Mouse (Mus musculus) liver, postnatal 0 days (tissue): ENCODE measurements around the gene Utp3. TPM values are rescaled to one million over a fixed set of nuclear protein-coding genes. Genes with fewer than 3 reads are reported as not detected.
A peak's percentile ranks its signal among the peaks of the same experiment; 100 is the strongest.

Source experiments
- ATAC-seq: fragments of 200-750 bp; cut with Nextera tagmentation; 2 replicates; pipeline ENCODE4 v1.8.0; 2017; ENCODE audit warnings: mild to moderate bottlenecking, moderate library complexity
- DNase-seq: peaks from one replicate; pipeline ENCODE4 v3.0.0-alpha.2; 2016
- H3K27ac ChIP-seq: fragments of 300-500 bp; sonication (generic); 2 replicates; pipeline ENCODE4 v1.5.1; 2014; ENCODE audit warnings: antibody characterized with exemption, moderate library complexity, mild to moderate bottlenecking, low read depth
- H3K27me3 ChIP-seq: fragments of 300-500 bp; sonication (generic); 2 replicates; pipeline ENCODE4 v1.6.1; 2014; ENCODE audit warnings: low read length, control low read depth, mixed read lengths; ENCODE audit not compliant: insufficient read depth
- H3K36me3 ChIP-seq: fragments of 300-500 bp; sonication (generic); replicated peaks from 2 replicates; pipeline ENCODE4 v1.6.1; 2014; ENCODE audit warnings: mild to moderate bottlenecking, control low read depth, low read length, moderate library complexity, mixed read lengths; ENCODE audit not compliant: insufficient read depth
- H3K4me1 ChIP-seq: fragments of 300-500 bp; sonication (generic); 2 replicates; pipeline ENCODE4 v1.6.1; 2014; ENCODE audit warnings: antibody characterized with exemption, mild to moderate bottlenecking, control low read depth; ENCODE audit not compliant: insufficient read depth
- H3K4me2 ChIP-seq: fragments of 300-500 bp; sonication (generic); 2 replicates; pipeline ENCODE4 v1.6.1; 2014; ENCODE audit warnings: low read depth, mild to moderate bottlenecking, low read length, moderate library complexity, mixed read lengths
- H3K4me3 ChIP-seq: fragments of 300-500 bp; sonication (generic); 2 replicates; pipeline ENCODE4 v1.5.1; 2014; ENCODE audit warnings: low read depth, low read length
- H3K9ac ChIP-seq: fragments of 300-500 bp; sonication (generic); replicated peaks from 2 replicates; pipeline ENCODE4 v1.6.1; 2014; ENCODE audit warnings: mild to moderate bottlenecking, moderate library complexity
- H3K9me3 ChIP-seq: fragments of 300-500 bp; sonication (generic); 2 replicates; pipeline ENCODE4 v1.6.1; 2016; ENCODE audit warnings: mild to moderate bottlenecking, control low read depth, low read length, mixed read lengths
- CTCF ChIP-seq: sonication (generic); IDR thresholded peaks from 2 replicates; pipeline ENCODE4 v1.5.1; 2016; ENCODE audit warnings: antibody characterized with exemption, low read depth
- EP300 ChIP-seq: IDR thresholded peaks from 2 replicates; pipeline ENCODE4 v1.6.1; 2016; ENCODE audit warnings: antibody characterized with exemption, low read depth, mild to moderate bottlenecking
- WGBS: fragments of 180-500 bp; shearing (Covaris S2); extraction: QIAGEN DNeasy Blood & Tissue Kit; methylation state at CpG from one replicate; pipeline ENCODE4 v1.1.7; 2014; ENCODE audit not compliant: insufficient replicate concordance; 5-methylcytosine and 5-hydroxymethylcytosine counted together
- polyA plus RNA-seq: library from polyadenylated mRNA; unstranded; fragments of >200 nt; fragmentation: Nextera tagmentation; extraction: Ambion mirVana; gene quantifications from 2 replicates; pipeline ENCODE4 v1.2.1, GENCODE M21; 2015

The Utp3 gene
- polyA plus RNA-seq, 1 experiment from 2014 or later = 27.6 TPM

DNA sequence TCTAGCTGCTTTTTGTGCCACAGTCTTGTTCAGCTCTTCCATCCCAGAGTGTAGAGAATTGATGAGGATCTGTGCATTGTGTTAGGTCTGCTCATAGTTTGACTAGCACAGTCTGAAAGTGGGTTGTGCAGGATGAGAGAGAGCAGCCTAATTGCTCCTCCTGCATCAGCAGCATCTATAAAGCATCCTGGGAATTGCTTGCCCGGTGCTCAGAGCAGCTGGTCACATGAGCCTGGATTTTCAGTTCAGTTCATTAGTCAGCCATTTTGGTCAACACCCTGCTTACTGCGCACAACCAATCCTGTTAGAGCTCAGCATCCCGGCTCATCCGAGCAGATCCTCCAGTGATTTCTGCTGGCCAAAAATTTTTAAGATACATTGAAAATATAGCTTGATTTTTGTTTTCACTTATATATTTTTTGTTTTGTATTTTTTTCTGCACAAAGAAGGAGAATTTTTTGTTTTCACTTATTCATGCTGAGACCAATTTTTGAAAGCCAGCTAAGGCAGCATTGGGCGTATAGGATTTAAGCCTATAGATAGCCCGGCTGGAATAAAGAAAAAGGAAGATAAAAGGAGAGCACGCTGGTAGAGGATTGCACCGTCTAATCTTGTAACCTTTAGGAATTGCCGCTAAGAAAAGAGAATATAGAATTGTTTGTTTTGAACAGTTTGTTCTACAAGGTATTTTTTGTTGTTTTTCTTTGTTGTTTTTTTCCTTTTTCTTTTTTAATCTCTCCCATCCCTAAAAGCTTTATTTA is 29.2 kb downstream of the Utp3 start:
- TF ChIP-seq EP300 (no peak), CTCF (no peak)
- H3K9me3 ChIP-seq = no peaks in the 10 kb centered on the region
- H3K4me3 ChIP-seq = no peak overlapping the region
- no peak overlapping the region for H3K27ac ChIP-seq
- peaks cover 13% of the 10 kb centered on the region for H3K4me1 ChIP-seq
- no peaks in the 10 kb centered on the region for H3K27me3 ChIP-seq
- H3K4me2 ChIP-seq = no peak overlapping the region
- DNase-seq (no peak), ATAC-seq (no peak)
- no peak overlapping the region for H3K9ac ChIP-seq
- 73% methylated on average over 9 of the region's 9 CpGs for WGBS
- no peaks in the 10 kb centered on the region for H3K36me3 ChIP-seq

DNA sequence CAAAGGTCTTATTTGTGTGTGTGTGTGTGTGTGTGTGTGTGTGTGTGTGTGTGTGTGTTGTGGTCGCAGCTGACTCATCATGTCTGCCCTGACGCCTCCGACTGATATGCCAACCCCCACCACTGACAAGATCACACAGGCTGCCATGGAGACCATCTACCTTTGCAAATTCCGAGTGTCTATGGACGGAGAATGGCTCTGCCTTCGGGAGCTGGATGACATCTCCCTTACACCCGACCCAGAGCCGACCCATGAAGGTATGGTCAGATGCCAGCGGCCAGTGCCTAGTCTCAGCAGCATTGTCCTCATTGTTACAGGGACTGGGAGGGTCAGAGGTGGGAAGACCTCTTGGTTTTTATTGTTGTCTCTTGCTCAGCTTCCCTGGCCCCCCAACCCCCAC is 29.8 kb downstream of the Utp3 start:
- DNase-seq (no peak), ATAC-seq (no peak)
- H3K36me3 ChIP-seq = no peaks in the 10 kb centered on the region
- H3K27me3 ChIP-seq = no peaks in the 10 kb centered on the region
- no peaks in the 10 kb centered on the region for H3K9me3 ChIP-seq
- H3K4me1 ChIP-seq = peaks cover 13% of the 10 kb centered on the region
- no peak overlapping the region for H3K4me3 ChIP-seq
- 56% methylated on average over 9 of the region's 9 CpGs for WGBS
- no peak overlapping the region for H3K4me2 ChIP-seq
- TF ChIP-seq CTCF = no peak
- TF ChIP-seq EP300 = no peak
- H3K27ac ChIP-seq = no peak overlapping the region
- no peak overlapping the region for H3K9ac ChIP-seq

DNA sequence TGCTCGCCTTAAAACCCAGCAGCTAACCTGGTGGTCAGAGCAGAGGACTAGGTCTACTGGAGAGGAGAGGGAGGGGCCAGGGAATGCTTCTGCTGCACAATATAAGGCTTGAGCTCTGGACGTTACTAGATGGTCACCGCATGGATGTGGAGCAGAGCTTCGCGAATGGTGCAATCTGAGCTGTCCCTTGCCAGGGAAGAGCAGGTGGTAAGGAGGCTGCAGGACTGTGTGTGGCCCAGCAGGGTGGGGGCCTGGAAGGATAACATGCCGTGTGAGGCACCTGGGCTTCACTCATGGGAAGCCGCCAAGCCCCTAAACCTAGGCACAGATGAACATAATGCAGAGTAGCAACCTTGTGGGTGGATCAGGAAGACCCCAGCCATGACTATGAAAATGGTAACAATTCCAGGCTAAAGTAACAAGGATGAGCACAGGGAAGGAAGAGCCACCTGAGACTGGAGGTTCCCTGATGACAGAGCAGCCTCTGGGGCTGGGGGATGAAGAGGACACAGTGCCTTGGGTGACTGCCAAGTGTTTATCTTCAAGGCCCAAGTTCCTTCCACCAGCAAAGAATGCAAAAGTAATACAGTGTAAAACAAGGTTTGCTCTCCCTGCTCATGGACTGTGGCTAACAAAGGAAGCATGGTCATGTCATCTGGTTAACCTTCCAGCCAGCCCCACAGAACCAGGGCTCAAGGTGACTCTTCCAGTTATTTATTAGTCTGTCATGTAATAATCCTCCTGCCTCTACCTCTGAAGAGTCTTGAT is 32.3 kb downstream of the Utp3 start:
- Histone ChIP-seq H3K4me3 (no peak overlapping the region), H3K4me2 (no peak overlapping the region), H3K36me3 (no peaks in the 10 kb centered on the region), H3K9me3 (no peaks in the 10 kb centered on the region), H3K27ac (peak overlapping the region; percentile 41), H3K9ac (no peak overlapping the region), H3K27me3 (no peaks in the 10 kb centered on the region), H3K4me1 (peaks cover 13% of the 10 kb centered on the region)
- no peak for TF ChIP-seq EP300
- no peak for TF ChIP-seq CTCF
- ATAC-seq (0 out of 2 replicates have a peak, but pooled peaks have one; percentile 3), DNase-seq (no peak)
- WGBS = 76% methylated on average over 7 of the region's 7 CpGs

DNA sequence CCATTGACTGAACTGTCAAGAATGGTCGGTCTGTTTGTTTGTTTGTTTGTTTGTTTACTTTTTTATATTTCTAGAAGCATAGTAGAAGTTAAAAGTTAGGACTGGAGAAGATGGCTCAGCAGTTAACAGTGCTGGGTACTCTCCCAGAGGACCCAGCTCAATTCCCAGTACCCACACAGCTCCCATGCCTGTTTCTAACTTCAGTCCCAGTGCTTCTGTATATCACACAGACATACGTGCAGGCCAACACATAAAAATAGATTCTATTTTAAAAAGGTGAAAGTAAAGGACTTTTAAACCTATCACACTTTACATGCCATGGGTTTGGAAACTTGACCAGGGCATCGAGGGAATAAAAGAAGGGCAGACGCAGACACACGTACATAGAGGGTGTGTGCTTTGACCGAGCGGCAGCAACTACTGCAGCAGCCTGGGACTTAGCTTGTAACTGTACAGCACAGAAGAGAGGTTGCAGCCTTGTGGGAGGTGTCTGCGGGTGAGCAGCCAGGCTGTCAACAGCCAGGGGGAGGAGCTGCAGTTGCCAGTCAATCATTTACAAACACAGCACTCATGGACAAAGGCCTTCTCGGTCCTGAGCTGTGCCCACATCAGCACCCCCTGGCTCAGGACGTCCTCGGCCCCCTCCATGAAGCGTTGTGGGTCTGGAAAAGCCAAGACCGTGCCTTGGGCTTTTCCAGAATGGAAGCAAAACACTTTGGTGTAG is 33.1 kb downstream of the Utp3 start:
- ATAC-seq (peak; percentile 92), DNase-seq (peak; percentile 69)
- Histone ChIP-seq H3K9ac (no peak overlapping the region), H3K36me3 (no peaks in the 10 kb centered on the region), H3K9me3 (no peaks in the 10 kb centered on the region), H3K27me3 (no peaks in the 10 kb centered on the region), H3K4me1 (peaks cover 13% of the 10 kb centered on the region), H3K4me2 (peak overlapping the region; percentile 19; the same call in 1 of the 2 replicates), H3K4me3 (no peak overlapping the region), H3K27ac (peak overlapping the region; percentile 41)
- no peak for TF ChIP-seq EP300
- no peak for TF ChIP-seq CTCF
- WGBS = 50% methylated on average over 13 of the region's 13 CpGs

DNA sequence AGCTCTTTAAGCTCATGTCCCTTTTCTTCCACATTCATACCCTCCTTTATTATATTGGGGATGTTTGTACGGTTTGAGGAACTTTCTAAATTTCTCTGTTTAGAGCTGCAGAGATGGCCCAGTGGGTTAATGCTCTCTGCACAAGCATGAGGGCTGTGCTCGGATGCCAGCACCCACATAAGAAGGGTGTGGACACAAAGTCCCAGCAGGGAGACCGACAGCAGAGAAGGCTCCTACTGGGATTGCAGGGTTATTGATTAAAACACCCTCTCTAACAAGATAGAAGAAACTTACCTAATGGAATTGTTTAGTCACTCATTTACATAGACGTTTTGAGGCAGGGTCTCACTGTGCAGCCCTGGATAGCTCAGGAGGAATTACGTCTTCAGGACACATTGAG is 34.2 kb downstream of the Utp3 start:
- no peak for ATAC-seq
- H3K27ac ChIP-seq = no peak overlapping the region
- H3K27me3 ChIP-seq = no peaks in the 10 kb centered on the region
- no peak overlapping the region for H3K9ac ChIP-seq
- no peaks in the 10 kb centered on the region for H3K36me3 ChIP-seq
- peaks cover 18% of the 10 kb centered on the region for H3K4me1 ChIP-seq
- no peaks in the 10 kb centered on the region for H3K9me3 ChIP-seq
- no peak for DNase-seq
- TF ChIP-seq CTCF (no peak), EP300 (no peak)
- 53% methylated on average over 5 of the region's 5 CpGs for WGBS
- no peak overlapping the region for H3K4me2 ChIP-seq
- no peak overlapping the region for H3K4me3 ChIP-seq

GRCm38 (mm10) chr5:88593421-88594172 is 39.3 kb downstream of the Utp3 start:
- ATAC-seq = peak; percentile 90

More at GRCm38 (mm10) chr5:88593421-88594172, 39.3 kb downstream of the Utp3 start:
- H3K4me1 ChIP-seq = peaks cover 13% of the 10 kb centered on the region
- no peaks in the 10 kb centered on the region for H3K9me3 ChIP-seq
- H3K4me3 ChIP-seq = peak overlapping the region; percentile 34
- TF ChIP-seq EP300 (peak; percentile 65), CTCF (no peak)
- peak overlapping the region; percentile 90 for H3K27ac ChIP-seq
- no peaks in the 10 kb centered on the region for H3K36me3 ChIP-seq
- 53% methylated on average over 13 of the region's 13 CpGs for WGBS
- peak overlapping the region; percentile 51 for H3K4me2 ChIP-seq
- H3K27me3 ChIP-seq = no peaks in the 10 kb centered on the region
- peak overlapping the region; percentile 33; the same call in 1 of the 2 replicates for H3K9ac ChIP-seq
- DNase-seq = peak; percentile 61
